Mouse (Mus musculus) splenic B cell, adult 2 months (primary cell): ENCODE results near the gene Rgs14.

Experiments
- DNase-seq: peaks from one replicate; pipeline ENCODE4 v3.0.0-alpha.2; 2011; ENCODE audit warnings: low read depth, low spot score
- H3K27me3 ChIP-seq: 2 replicates; pipeline ENCODE4 v1.6.1; 2012; ENCODE audit warnings: mild to moderate bottlenecking, low read length, moderate library complexity, mixed read lengths; ENCODE audit not compliant: control insufficient read depth, poor library complexity, insufficient read depth, severe bottlenecking
- H3K36me3 ChIP-seq: 2 replicates; pipeline ENCODE4 v1.6.1; 2012; ENCODE audit warnings: mild to moderate bottlenecking, low read length, moderate library complexity, mixed read lengths; ENCODE audit not compliant: control insufficient read depth, poor library complexity, insufficient read depth, severe bottlenecking

The Rgs14 gene

GRCm38 (mm10) chr13:55405783-55406390 lies 36.4 kb downstream of the Rgs14 start:
- DNase-seq = no peak
- Histone ChIP-seq H3K36me3 (no peaks in the 10 kb centered on the region), H3K27me3 (no peaks in the 10 kb centered on the region)

DNA sequence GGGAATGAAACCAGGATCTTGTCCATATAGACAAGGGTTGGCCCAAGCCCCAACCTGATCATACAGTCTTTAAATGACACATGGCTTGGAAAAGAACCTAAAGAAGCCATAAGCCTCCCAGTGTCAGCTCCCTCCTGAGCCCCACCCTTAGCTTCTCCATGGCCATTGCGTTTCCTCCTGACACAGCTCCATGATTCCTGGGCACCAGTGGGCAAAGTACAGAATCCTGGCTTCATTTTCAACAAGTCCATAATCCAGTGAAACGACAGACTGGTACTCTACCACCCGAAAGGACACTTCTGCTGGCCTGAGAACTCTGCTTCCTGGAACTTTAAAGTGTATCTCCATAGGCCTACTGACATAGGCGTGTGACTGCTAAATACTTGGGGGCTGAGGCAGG lies 37.8 kb downstream of the Rgs14 start:
- H3K36me3 ChIP-seq = no peaks in the 10 kb centered on the region
- H3K27me3 ChIP-seq = no peaks in the 10 kb centered on the region
- DNase-seq = no peak

- no peaks in the 10 kb centered on the region for H3K36me3 ChIP-seq
- no peak for DNase-seq
- no peaks in the 10 kb centered on the region for H3K27me3 ChIP-seq
These were observed 39.1 kb downstream of the Rgs14 start for GRCm38 (mm10) chr13:55408546-55409120.

- no peaks in the 10 kb centered on the region for H3K36me3 ChIP-seq
- no peaks in the 10 kb centered on the region for H3K27me3 ChIP-seq
- peak; percentile 49 for DNase-seq
These were observed 42.3 kb downstream of the Rgs14 start for GRCm38 (mm10) chr13:55411826-55412225.

DNA sequence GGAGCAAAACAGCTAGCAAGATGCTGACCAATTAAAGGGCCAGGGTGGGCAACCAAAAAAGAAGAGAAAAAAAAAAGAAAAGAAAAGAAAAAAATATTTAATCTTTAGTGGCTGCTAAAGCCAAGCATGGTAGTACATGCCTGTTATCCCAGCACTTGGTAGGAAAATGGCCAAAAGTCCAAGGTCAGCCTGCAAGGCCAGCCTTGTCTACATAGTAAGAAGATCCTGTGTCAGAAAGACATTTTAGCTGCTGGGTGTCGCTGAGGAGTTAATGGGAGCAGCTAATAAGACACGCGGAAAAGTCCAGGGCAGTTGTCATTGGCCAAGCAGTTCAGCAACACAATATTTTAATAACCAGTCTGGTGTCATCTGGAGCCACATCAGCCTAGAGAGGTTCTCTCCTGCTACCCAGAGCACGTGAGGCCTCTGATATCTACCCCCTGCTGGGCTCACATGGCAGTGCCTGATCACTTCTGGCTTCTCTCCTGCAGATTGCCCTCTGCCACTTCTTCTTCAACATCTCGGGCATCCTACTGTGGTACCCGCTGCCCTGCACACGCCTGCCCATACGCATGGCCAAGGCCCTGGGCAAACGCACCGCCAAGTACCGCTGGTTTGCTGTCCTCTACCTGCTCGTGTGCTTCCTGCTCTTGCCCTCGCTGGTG lies 43.2 kb downstream of the Rgs14 start:
- Histone ChIP-seq H3K27me3 (no peaks in the 10 kb centered on the region), H3K36me3 (no peaks in the 10 kb centered on the region)
- DNase-seq = no peak

GRCm38 (mm10) chr13:55413333-55413732 lies 43.8 kb downstream of the Rgs14 start:
- H3K27me3 ChIP-seq = no peaks in the 10 kb centered on the region
- no peaks in the 10 kb centered on the region for H3K36me3 ChIP-seq
- no peak for DNase-seq

DNA sequence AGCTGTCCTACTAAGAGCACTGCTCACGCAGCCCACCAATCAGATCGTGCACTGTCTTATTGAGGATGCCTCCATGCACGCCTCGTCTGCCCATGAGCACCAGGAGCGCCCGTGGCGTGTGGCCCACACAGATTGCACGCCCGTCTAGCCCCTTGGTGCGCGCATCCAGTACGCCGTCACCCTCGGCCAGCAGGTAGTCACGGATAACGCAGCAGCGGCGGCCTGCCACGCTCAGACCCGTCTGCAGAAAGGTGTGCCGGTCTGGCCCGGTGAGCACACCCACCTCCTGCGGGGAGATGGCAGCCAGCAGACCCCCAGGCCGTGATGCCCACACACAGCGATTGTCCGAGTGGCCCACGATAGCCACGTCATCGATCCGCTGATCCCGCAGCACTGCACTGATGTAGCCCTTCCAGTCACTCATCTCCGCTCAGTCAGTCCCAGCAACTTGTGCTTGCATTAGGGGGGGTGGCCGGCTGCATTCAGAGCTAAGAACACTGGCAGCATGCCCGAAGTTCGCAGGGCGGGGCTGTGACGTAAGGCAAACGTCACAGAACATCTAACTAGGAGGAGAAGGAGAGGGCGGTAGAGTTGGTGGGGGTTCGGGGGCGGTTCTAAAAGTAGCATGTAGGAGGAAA lies 45.3 kb downstream of the Rgs14 start, which contains the start of gene Pfn3:
Pfn3 (minus strand) TSS at position 490 of the 638 bp plus-strand sequence.
- no peak for DNase-seq
- Histone ChIP-seq H3K36me3 (no peaks in the 10 kb centered on the region), H3K27me3 (no peaks in the 10 kb centered on the region)

DNA sequence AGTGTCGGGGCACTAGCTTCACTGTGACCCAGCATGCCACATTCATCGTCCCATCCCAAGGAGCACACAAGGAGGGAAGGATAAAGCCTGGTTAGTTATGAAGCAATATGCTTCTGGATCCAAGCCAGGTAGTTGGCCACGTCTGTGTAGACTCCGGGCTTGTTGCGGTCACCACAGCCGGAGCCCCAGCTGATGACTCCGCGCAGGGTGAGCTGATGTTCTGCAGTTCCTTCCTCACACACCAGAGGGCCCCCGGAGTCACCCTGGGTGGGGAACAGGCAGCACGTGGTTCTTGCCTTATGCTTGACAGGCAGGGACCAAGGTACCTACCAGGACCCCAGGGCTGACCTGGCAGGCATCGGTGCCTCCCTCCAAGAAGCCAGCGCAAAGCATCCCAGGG lies 48.5 kb downstream of the Rgs14 start:
- no peaks in the 10 kb centered on the region for H3K27me3 ChIP-seq
- DNase-seq = peak; percentile 92
- no peaks in the 10 kb centered on the region for H3K36me3 ChIP-seq

DNA sequence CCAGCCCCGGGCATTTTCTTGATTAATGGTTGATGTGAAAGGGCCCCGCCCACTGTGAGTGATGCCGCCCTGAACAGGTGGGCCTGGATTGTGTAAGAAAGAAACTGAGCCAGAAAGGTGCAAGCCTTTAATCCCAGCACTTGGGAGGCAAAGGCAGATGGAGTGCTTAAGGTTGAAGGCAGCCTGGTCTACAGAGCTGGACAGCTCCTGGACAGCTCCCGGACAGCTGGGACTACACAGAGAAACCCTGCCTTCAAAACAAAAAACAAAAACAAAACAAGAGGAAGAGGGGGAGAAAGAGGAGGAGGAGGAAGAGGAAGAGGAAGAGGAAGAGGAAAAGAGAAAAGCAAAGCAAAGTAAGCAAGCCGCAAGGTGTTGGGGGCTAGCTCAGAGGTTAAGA lies 49.6 kb downstream of the Rgs14 start:
- no peak for DNase-seq
- Histone ChIP-seq H3K36me3 (no peaks in the 10 kb centered on the region), H3K27me3 (no peaks in the 10 kb centered on the region)

- DNase-seq = no peak
- Histone ChIP-seq H3K36me3 (no peaks in the 10 kb centered on the region), H3K27me3 (no peaks in the 10 kb centered on the region)
These were observed 50.7 kb downstream of the Rgs14 start for GRCm38 (mm10) chr13:55420018-55420932.

DNA sequence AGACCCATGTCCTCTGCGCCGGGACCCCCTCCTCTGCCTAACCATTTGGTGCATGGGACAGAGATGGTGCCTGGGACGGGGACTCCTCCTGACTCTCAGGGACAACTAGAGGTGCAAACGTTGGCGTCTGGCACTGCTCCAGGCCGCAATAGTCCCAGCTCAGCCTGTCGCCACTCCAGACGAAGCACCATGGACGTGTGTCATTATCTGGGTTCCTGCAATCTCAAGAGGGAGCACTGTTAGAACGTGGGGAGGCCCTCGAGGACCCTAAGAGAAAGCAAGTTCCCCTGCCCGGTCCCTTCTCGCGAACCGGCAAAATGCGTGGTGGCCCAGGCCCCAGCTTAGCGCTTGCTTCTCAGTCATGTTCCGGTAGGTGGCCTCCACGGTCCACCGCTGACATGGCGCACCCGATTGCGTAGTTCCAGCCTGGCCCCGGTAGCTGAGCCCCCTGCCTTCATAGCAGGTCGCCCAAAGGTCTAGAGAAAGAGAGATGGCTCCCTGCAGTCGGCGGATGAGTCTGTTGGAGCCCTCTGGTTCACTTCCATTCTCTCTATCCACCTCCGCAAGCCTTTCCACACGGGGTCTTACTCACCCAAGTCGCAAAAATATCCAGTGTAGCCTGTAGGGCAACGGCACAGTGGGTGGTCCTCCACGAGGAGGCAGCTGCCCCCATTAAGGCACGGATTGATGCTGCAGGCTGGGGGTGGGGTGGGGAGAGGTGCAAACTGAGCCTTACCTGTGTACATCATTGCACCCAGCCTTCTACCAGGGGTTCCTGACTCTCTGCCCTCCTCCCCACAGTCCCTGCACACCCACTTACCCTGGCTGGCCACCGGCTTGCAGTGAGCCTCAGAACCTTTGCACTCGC lies 51.6 kb downstream of the Rgs14 start:
- no peaks in the 10 kb centered on the region for H3K27me3 ChIP-seq
- peak; percentile 85 for DNase-seq
- H3K36me3 ChIP-seq = no peaks in the 10 kb centered on the region

DNA sequence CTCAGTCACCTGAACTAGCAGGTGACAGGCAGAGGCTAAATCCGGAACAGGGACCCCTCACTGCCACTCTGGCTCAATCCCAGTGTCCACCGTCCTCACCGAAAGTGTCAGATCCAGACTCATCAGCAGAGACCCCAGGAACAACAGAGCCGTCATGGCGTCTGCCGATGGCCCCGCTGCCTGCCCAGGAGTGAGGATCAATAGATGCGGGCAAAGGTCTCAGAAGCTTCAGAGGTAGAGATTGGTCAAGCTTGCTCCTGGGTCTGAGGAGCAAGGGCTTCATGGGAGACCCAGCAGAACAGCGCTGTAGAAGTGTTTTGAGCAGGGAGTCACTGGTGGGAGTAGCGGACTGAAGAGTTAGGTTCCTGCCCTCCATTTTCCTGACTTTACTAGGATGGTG lies 57.1 kb downstream of the Rgs14 start, which contains the start of gene F12:
F12 (minus strand) TSS at position 181 of the 400 bp plus-strand sequence.
- DNase-seq = no peak
- no peaks in the 10 kb centered on the region for H3K36me3 ChIP-seq
- H3K27me3 ChIP-seq = no peaks in the 10 kb centered on the region

DNA sequence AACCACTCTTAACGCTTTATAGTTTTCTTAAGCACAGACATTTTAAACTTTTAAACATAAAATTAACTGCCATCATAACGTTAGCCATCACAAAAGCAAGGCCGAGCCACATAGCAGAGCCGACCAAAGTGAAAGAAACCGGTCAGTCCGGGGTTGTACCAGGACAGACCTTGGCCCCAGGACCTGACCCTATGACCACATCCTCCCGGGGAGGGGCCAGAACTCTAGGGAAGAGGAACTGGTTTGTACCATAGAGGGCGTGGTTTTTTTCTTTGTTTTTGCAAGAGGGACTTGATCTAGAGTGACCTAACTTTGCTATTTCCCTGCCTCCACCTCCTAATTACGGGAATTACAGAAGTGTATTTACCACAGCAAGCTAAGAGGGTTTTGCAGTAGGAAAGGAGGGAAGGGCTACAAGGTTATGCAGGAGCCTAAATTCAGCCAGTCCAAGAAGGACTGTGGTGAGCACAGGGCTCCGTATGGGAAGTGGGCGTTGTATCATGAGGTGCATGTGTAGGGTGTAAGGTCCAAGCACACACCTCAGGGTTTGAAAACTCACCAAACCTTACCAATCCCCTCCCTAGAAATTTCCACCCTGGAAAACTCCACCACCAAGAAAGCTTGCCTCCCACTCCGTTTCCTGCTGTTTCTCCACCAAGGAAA lies 59.8 kb downstream of the Rgs14 start:
- H3K27me3 ChIP-seq = no peaks in the 10 kb centered on the region
- H3K36me3 ChIP-seq = no peaks in the 10 kb centered on the region
- peak; percentile 75 for DNase-seq
